20 mouse cellular contexts compared by ENCODE assay signal in the genomic region with DNA sequence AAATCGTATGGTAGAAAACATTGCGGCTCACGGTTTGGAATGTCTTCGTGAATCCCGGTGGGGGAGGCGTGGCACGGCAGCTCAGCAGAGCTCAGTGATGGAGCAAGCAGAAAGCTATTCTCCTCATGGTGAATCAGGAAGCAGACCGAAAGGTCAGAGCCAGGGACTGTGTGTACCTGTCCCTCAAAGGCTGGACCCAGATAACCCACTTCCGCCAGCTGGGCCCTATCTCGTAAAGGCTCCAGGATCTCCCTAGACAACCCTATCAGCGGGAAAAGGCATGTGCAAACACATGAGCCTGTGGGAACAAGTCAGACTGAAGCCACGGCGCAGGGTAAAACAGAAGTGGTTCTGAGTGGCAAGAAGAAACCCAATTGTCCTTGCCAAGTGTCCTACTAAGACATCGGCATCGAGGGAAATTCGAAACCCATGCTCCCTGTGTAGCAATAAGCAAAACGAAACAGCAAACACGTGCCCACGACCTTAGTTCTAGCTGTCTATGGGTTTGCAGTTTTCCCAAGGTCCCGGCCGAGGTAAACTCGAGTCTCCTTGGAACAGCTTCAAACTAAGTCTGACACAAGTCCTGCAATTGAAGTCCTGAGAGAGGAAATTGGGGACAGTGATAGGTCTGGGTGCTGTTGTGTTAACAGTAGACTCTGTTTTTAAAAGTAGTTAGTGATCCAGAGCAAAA. TPM values are rescaled to one million over a fixed set of nuclear protein-coding genes. Genes with fewer than 3 reads are reported as not detected.
DNase-seq lines count a peak whose midpoint lies in the region; ATAC-seq and TF ChIP-seq lines count a peak whose summit lies in the region.
"Had no signal": no experiment of that assay in that cellular context is flagged by ENCODE, and none has a peak within 500 bp of the region (broad histone marks: within the 10 kb centered on the region; RNA-seq: fewer than 3 reads in every experiment).

No protein-coding gene starts in this region.

- ATAC-seq in lung, embryonic 14.5 days (ENCODE audit: insufficient read depth): no peak
- peak; percentile 92 for ATAC-seq in stomach, embryonic 15.5 days (ENCODE audit: insufficient read depth, low FRiP score, low read depth)
- no peak for ATAC-seq in inflammation-experienced regulatory T-cells, adult 6 months
- ATAC-seq: activated CD4-positive, CD25-positive, alpha-beta regulatory T cell, adult 4 months; forebrain, embryonic 13.5 days; hindbrain, postnatal 0 days had no signal

- H3K9ac ChIP-seq in lung, embryonic 14.5 days: no peak overlapping the region
- H3K9ac ChIP-seq in stomach, embryonic 15.5 days: no peak overlapping the region
- H3K9ac ChIP-seq: forebrain, embryonic 13.5 days had no signal

- intact Hi-C loops in heart, postnatal 10 days (cut with DNase I): no loop called here

- no peaks in the 10 kb centered on the region for H3K9me3 ChIP-seq in lung, embryonic 14.5 days (ENCODE audit: low read depth, low read length)
- H3K9me3 ChIP-seq in stomach, embryonic 15.5 days: no peaks in the 10 kb centered on the region
- H3K9me3 ChIP-seq: forebrain, embryonic 13.5 days had no signal

- H3K4me1 ChIP-seq in lung, embryonic 14.5 days (ENCODE audit: insufficient read depth): no peaks in the 10 kb centered on the region
- H3K4me1 ChIP-seq in stomach, embryonic 15.5 days: no peaks in the 10 kb centered on the region

- TF ChIP-seq CTCF in lung, embryonic 14.5 days (IDR thresholded peaks at IDR 0.05; ENCODE audit: low read depth): no peak

- no peak overlapping the region for H3K27ac ChIP-seq in lung, embryonic 14.5 days (ENCODE audit: low read depth)
- no peak overlapping the region for H3K27ac ChIP-seq in stomach, embryonic 15.5 days
- H3K27ac ChIP-seq: forebrain, embryonic 13.5 days; hindbrain, postnatal 0 days had no signal

- H3K27me3 ChIP-seq in lung, embryonic 14.5 days (ENCODE audit: insufficient read depth, low read length): no peaks in the 10 kb centered on the region
- no peaks in the 10 kb centered on the region for H3K27me3 ChIP-seq in stomach, embryonic 15.5 days (replicated peaks)
- H3K27me3 ChIP-seq: forebrain, embryonic 13.5 days had no signal

- no peaks in the 10 kb centered on the region for H3K36me3 ChIP-seq in lung, embryonic 14.5 days (ENCODE audit: insufficient read depth)
- no peaks in the 10 kb centered on the region for H3K36me3 ChIP-seq in stomach, embryonic 15.5 days

- DNase-seq in lung, embryonic 14.5 days: no peak
- DNase-seq in lung, postnatal 25 days (ENCODE audit: low spot score): no peak
- peak; percentile 37 for DNase-seq in heart, adult 8-10 months (ENCODE audit: low spot score)
- DNase-seq in heart, postnatal 10 days: peak; percentile 25 to 38
- no peak for DNase-seq in frontal cortex, postnatal 10 days (ENCODE audit: low spot score in 2 of 2)
- no peak for DNase-seq in embryo, embryonic 11 days
- DNase-seq: cerebellum, postnatal 14 days; gastrocnemius, postnatal 10 days; kidney, postnatal 10 days; layer of hippocampus, adult 9-11 months; left cerebral cortex, postnatal 4 days; right cerebral cortex, postnatal 4 days had no signal

- peak overlapping the region; percentile 10; the same call in 1 of the 2 replicates for H3K4me2 ChIP-seq in lung, embryonic 14.5 days
- H3K4me2 ChIP-seq in stomach, embryonic 15.5 days: peak overlapping the region; percentile 5; the same call in 1 of the 2 replicates
- H3K4me2 ChIP-seq: forebrain, embryonic 13.5 days; midbrain, embryonic 11.5 days had no signal

- no peak overlapping the region for H3K4me3 ChIP-seq in lung, embryonic 14.5 days (ENCODE audit: low read depth, low read length)
- no peak overlapping the region for H3K4me3 ChIP-seq in stomach, embryonic 15.5 days (replicated peaks)
- H3K4me3 ChIP-seq: forebrain, embryonic 13.5 days had no signal

- 64% methylated on average over 22 of the region's 22 CpGs for WGBS in lung, embryonic 14.5 days
- 66% methylated on average over 22 of the region's 22 CpGs for WGBS in stomach, embryonic 15.5 days

RNA-seq across cellular contexts. Expression of gene Samd5, which starts 24.2 kb away (rescaled TPM):
- polyA plus RNA-seq in lung, embryonic 14.5 days (2014; fragmentation: Nextera tagmentation; extraction: Ambion mirVana): 14.4 and 15.3 TPM in 2 replicates
- 1 to 10 TPM; 2.5 to 4.4 (median 3.2) TPM for total RNA-seq in heart, adult 8-10 months (2022)
- 10 to 100 TPM in 1 of 2 experiments, 1 to 10 TPM in 1; 7.9 to 13.7 TPM for total RNA-seq in heart, postnatal 10 days (2021)
- polyA plus RNA-seq in stomach, embryonic 15.5 days (2015; fragmentation: Nextera tagmentation; extraction: Ambion mirVana): 8.1 and 8.4 TPM in 2 replicates
- not detected for polyA plus RNA-seq in inflammation-experienced regulatory T-cells, adult 6 months (2017; shearing (Covaris generic))
- total RNA-seq: MEL had no signal
- polyA plus RNA-seq: activated CD4-positive, CD25-positive, alpha-beta regulatory T cell, adult 4 months; C2C12 had no signal

Comparison
In these comparisons a context has a peak if more than half of its experiments do, and no peak if none do; other contexts are left out.
1. DNase-seq: peak in heart, adult 8-10 months (single experiment) and heart, postnatal 10 days (2 of 2); none in lung, embryonic 14.5 days (single experiment), lung, postnatal 25 days (single experiment), frontal cortex, postnatal 10 days (0 of 2) and embryo, embryonic 11 days (single experiment).